Mouse (Mus musculus) Muller cell, postnatal 12 days (primary cell): ENCODE data around the gene Fbxo46.

ENCODE experiments used
- DNase-seq: peaks from one replicate; pipeline ENCODE4 v3.0.0-alpha.2; 2015; ENCODE audit errors: inconsistent ontology term

Gene Fbxo46

DNA sequence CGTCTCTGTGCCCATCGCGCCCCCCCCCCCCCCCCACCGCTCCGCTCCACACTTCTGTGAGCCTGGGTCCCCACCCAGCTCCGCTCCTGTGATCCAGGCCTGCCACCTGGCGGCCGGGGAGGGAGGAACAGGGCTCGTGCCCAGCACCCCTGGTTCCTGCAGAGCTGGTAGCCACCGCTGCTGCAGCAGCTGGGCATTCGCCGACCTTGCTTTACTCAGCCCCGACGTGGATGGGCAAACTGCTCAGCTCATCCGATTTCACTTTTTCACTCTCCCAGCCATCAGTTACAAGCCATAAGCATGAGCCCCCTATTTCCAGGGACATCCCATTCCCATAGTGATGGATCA is 26.5 kb upstream of the Fbxo46 start:
- peak; percentile 92 for DNase-seq

DNA sequence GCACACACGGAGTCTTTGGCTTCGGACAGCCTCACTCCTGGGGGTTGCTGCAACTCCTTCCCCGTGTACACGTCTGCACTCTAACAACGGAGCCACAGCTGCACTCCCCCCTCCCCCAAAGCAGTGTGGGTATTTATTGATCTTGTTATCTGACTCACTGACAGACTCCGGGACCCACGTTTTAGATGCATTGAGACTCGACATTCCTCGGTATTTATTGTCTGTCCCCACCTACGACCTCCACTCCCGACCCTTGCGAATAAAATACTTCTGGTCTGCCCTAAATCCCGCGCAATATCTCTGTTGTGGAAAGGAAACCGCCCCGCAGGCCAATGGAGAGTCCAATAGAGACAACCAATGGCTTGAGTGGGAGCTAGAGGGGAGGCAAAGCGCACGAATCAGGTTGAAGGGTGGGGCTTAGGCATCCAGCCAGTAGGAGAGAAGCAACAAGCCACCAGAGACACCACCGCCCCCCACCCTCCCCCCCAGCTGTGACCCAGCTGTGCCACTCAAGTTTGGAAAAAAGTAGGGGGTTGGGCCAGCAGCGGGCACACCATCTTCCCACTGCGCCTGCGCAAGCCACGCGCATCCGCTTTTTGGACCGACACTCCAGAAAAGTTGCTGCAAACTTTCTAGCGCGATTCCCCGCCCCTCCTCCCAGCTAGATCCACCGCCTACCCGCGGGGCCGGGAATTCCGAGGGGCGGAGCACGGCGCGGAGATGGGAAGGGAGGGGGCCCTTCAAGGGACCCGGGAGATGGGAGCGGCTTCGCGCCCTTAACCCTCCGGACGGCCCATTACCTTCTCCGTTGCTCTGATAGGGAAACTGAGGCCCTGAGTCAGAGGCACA is 25.9 kb upstream of the Fbxo46 start:
- peak; percentile 98 for DNase-seq

DNA sequence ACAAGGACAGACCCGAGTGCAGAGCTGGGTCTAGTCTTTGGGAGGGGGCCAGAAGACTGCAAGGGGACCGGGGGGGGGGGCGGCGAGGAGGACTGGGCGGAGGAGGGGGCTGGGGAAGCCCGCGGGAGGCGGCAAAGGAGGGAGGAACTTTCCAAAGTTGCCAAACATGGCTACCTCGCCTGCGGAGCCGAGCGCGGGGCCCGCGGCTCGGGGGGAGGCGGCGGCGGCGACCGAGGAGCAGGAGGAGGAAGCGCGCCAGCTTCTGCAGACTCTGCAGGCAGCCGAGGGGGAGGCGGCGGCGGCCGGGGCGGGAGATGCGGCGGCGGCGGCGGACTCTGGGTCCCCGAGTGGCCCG is 25.2 kb upstream of the Fbxo46 start, which contains the start of gene Six5:
Six5 (plus strand) TSS at position 124 of the 355 bp plus-strand sequence.
- peak; percentile 68 for DNase-seq

DNA sequence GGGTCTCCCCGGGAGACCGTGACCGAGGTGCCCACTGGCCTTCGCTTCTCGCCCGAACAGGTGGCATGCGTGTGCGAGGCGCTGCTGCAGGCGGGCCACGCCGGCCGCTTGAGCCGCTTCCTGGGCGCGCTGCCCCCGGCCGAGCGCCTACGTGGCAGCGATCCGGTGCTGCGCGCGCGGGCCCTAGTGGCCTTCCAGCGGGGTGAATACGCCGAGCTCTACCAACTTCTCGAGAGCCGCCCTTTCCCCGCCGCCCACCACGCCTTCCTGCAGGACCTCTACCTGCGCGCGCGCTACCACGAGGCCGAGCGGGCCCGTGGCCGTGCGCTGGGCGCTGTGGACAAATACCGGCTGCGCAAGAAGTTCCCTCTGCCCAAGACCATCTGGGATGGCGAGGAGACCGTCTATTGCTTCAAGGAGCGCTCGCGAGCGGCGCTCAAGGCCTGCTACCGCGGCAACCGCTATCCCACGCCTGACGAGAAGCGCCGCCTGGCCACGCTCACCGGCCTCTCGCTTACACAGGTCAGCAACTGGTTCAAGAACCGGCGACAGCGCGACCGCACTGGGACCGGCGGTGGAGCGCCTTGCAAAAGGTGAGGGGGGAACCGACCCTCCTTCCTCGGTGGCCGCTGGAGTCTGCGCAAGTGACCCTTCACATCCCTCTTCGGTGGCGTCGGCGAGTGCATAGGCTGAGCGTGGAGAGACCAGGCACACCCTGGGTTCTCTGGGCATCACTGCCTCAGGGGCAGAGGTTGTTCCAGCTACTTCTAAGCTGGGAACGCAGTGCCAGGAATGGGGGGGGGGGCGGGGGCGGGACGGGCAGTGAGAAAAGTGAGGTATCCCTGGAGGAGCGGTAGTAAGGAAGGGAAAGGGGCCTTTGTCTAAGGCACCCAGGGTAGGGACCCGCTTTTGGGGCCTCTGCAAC is 24.6 kb upstream of the Fbxo46 start:
- DNase-seq, result peak; percentile 73

DNA sequence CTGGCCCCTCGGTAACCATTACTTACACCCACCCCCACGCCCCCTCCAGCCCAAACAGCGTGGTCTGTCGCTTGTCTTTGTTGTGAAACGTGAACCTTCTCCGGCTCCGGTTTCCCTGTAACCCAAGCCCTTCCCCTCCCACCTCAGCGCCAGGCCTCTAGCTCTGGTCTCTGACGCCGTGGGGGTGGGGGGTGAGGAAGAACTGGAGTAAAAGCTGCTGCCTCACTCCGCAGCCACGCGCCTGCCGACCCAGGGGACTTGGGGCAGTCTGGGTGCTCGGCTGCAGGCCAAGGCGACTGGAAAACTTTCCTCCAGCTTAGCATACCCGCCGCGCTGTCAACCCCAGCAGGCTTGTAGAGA is 23.9 kb upstream of the Fbxo46 start:
- peak; percentile 82 for DNase-seq

DNA sequence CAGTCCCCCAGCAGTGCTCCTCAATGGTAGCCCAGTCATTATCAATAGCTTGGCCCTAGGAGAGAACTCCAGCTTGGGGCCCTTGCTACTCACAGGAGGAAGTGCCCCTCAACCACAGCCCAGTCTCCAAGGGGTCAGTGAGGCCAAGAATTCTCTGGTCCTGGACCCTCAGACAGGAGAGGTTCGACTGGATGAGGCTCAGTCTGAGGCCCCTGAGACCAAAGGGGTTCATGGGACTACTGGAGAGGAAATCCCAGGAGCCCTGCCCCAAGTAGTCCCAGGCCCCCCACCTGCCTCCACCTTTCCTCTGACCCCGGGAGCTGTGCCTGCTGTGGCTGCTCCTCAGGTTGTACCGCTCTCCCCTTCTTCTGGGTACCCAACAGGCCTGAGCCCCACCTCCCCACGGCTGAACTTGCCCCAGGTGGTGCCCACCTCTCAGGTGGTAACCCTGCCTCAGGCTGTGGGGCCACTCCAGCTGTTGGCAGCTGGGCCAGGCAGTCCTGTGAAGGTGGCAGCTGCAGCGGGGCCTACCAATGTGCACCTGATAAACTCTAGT is 23.2 kb upstream of the Fbxo46 start:
- DNase-seq, result no peak

DNA sequence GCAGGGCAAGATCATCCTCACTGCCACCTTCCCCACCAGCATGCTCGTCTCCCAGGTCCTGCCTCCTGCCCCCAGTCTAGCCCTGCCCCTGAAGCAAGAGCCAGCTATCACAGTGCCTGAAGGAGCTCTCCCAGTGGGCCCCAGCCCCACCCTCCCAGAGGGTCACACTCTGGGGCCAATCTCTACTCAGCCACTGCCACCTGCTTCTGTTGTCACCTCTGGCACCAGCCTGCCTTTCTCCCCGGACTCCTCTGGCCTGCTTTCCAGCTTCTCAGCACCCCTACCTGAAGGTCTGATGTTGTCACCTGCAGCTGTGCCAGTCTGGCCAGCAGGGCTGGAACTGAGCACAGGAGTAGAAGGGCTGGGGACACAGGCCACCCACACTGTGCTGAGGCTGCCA is 22.4 kb upstream of the Fbxo46 start:
- no peak for DNase-seq

DNA sequence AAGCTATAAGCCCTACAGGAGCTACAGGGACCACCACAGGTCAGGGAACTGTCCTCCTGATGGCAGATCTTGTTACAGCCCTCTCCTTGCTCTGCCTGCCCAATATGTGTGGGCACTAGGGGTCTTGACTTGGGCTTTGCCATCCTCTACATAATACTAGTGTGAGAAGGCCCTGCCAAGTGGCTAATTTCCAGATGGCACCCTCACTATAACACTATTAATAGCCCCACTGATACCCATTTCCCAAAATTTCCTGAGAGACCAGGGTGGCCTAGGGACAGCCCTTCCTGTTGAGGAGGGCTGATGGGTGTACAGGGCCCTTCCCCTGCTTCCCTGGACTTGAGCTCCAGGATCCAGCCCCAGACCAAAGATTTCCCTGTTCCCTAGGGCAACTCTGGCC is 21.8 kb upstream of the Fbxo46 start:
- DNase-seq, result no peak

DNA sequence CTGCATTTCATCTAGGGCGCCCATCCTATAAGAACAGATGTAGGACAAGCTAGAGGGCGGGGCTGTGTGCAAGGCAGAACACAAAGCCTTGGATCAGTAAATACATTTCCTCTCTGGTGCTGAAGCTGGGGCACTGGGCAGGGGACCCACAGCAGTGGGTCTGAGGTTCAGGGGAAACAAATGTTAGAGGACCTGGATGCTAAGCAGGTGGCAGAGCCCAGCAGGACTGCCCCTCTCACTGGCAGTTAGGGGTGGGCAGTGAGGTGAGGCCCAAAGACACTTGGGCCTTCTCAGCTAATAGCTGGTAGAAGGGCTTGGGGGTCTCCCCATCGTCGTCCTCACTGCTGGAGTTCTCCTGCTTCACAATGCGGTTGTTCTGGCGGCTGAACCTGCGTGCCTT is 20.8 kb upstream of the Fbxo46 start:
- DNase-seq, result no peak

DNA sequence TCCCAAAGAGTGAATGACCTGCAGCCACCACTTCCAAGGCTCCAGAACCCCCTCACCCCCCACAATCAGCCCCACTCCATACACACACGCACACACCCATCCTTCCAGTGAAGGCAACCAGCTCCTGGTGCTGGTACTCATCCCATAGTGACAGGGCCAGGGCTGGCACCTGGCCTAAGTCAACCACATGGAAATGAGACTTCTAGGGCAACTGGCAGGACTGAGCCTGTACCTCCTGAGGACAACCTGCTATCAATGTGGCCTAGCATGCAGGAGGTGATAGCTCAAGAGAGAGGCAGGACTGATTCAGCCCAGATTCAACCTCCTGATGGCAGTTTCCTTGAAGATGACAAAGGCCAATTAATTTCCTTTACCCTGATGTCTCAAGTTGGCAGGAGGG is 19.4 kb upstream of the Fbxo46 start:
- no peak for DNase-seq

DNA sequence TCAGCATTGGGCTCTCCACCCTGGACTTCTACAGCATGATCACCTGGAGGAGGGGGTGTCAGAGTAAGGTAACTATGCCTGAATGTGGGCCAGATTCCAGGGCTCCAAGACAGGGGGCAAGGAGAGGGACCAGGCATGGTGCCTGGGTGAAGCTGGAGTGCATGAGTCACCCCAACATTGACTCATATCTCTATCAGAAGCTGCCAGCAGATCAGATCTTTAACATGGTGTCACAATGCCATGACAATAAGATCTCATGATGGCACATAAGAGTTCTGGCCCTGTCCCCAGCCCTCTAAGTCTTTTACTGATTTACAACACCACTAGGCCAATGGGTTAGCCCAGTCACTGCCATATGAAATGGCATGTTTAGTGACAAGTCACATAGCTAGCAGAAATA is 15.9 kb upstream of the Fbxo46 start:
- DNase-seq, result no peak

DNA sequence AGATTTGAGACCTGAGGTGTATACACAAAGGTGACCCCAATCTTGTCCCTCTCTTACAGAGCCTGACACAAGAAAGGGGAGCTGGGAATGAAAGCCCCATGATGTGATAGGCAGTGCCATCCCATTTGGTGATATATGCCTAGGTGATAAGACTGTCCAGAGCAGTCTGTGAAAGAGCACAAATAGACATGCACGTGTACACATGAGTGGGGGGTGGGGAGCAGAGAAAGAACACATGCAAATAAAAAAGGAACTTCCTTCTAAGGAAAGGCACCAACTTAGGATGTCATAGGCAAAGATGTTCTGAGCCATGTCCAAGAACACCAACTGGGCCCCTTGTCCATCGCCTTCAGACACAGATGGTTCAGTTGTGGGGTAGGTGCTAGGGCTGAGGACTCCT is 15.2 kb upstream of the Fbxo46 start:
- DNase-seq, result no peak

DNA sequence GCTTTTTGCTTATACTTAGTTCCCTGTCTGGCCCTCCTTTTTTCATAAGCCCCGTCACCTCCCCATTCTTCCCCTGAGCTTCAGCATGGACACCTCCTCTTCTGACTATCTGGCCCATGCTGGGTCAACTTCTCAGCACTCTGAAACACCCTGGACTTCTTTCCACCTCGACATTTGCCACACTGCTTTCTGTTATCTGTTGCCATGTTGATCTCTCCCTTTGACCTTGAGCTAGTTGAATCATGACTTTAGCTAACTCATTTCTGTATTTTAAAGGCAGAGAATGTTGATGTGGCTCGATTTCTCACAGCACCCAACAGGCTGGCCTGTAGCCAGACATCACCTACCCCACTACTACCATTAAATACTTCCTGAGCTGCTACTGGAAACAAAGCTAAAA is 12.2 kb upstream of the Fbxo46 start:
- no peak for DNase-seq

DNA sequence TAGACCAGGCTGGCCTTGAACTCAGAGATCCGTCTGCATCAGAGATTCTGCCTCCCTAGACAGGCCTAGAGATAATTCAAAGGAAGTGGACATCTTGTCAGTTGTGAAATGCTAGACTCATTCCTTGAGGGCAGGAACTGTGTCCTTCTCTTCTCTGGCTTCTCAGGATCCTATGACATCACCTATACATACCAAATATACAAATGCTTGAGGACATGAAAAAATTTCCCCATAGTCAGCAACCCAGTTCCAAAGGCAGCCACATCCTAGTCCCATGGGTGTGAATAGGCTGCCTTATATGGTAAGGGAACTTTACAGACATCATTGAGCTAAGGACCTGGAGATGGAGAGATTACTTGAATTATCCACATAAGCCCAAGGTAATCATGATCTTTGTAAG is 10.1 kb upstream of the Fbxo46 start:
- no peak for DNase-seq

DNA sequence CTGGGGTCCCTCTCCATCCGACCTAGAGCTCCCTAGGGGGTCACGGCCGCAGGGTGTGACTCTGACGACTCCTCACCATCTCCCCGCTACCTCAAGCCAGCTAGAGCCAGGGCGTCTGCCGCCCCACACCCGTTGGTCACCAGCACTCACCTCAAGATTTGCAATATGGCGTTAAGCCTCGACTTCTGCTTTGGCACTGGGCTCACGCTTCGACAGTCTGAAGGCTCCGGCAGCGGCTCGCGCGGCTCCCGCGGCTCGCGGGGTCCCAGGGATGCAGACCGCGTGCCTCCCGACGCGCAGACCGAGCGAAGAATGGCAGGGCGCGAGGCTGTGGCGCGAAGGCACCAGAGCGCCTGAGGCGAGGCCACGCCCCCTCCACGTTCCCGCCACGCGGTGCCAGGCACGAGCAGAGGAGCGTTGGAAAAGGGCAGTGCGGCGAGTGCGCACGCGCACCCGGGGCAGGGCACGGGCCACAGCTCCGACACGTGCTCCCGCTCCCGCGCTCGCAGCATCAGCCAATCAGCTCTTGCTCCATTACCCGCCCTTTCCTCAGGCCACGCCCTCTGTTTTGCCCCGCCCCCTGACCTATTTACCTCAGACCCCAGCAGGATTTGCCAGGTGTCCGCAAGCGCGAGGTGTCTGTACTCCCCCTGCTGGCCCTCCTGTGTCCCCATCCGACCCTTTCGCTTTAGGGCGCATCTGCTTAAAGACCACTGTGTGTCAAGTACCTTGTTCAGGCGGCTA is 1.5 kb upstream of the Fbxo46 start, which contains the start of gene Gm4969:
Gm4969 (minus strand) TSS at position 341 of the 744 bp plus-strand sequence.
- DNase-seq, result peak; percentile 69

DNA sequence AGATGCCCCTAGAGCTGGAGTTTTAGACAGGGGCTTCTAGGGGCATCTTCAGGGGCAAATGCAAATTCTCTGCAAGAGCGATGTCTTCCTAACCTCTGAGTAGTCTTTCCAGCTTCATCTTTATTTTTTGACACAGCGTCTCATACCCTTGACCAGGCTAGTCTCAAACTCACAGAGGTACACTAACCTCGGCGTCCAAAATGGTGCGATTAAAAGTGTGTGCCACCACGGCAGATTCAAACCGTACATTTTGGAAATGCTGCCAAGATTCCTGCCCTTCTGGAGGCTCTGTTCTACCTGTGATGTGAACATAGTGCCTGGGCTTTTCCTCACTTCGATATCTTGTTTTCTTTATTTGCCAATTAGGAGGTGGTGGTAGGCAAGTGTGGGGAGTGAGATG is 576 bp upstream of the Fbxo46 start:
- no peak for DNase-seq

DNA sequence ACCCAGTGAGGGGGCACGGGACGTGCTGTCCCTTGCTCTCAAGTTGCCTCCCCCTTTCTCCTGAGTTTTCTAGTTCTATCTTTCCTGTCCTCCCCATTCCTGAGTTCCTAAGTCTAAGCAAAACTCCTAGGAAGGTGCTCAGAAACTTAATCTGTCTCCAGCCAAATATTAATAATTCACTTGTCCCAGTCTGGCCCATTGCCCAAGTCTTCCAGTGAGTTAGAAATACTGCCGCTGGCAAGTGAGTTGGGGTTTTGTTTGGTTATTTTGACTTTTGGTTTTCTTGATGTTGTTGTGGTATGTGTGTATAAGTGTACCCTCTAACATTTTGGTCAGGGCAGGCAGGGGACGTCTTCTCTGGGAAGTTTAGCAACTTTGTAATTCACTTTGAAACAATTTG is 2.0 kb downstream of the Fbxo46 start:
- no peak for DNase-seq

DNA sequence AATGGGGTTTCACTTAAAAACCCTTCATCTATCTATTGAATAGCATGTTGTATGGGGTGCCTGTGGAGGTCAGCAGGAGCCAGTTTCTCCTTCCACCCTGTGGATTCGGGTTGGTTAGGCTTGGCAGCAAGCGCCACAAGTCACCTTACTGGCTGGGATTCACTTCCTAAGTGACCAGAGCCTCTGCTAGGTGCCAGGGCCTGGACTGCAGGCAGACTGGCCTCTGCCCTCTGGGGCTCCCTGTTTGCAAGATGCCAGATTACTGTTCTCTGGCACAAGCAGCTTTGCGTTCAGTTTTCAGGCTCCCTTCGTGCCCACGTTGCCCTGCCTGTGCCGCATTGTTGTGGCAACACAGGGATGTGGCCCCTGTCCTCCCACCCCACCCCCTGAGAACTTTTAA is 5.1 kb downstream of the Fbxo46 start:
- no peak for DNase-seq

DNA sequence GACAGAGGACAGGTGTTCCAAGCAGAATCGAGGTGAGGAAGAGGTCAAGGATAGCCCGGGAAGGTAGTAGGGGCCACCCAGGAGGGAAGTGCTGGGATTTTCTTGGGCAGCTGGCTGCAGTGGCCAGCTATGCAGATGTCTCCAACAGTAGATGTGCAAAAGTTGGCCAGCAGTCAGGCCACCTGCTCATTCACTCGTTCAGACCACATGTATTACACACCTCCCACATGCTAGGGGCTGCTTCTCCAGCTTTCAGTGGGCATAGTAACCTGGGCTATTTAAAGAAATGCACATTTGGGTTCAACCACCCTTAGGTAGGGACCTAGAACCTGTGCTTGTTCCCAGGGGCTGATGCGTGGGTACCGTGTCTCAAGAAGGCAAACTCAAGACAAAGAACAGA is 8.1 kb downstream of the Fbxo46 start:
- DNase-seq, result no peak

DNA sequence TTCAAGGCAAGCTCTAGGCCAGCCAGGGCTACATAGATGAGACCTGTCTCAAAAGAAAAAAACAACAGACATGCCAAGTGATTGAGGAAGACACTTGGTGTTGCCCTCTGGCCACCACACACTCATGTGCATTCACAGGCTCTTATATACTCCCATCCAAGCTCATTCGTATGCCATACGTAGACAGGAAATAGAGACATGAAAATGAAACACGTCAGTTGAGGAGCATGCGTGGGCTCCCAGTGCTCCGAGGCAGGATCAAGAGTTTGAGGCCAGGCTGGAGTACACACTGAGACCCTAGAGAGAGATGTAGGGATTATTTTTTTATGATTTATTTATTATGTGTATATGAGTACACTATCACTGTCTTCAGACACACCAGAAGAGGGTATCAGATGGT is 9.7 kb downstream of the Fbxo46 start:
- DNase-seq, result no peak

DNA sequence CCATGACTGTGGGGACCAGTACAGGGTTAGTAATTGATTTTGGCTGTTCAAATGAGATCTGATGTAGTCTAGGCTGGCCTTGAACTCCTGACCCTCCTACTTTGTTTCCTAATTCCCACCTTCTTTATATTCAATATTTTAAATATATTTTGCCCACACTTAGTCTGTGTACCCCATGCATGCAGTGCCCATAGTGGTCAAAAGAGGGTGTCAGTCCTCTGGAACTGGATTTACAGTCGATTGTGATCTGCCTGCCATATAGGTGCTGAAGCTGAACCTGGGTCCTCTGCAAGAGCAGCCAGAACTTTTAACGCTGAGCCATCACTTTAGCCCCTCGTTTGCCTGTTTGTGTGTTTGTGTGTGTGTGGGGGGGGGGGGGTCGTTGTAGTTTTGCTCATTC is 11.0 kb downstream of the Fbxo46 start:
- DNase-seq, result no peak

DNA sequence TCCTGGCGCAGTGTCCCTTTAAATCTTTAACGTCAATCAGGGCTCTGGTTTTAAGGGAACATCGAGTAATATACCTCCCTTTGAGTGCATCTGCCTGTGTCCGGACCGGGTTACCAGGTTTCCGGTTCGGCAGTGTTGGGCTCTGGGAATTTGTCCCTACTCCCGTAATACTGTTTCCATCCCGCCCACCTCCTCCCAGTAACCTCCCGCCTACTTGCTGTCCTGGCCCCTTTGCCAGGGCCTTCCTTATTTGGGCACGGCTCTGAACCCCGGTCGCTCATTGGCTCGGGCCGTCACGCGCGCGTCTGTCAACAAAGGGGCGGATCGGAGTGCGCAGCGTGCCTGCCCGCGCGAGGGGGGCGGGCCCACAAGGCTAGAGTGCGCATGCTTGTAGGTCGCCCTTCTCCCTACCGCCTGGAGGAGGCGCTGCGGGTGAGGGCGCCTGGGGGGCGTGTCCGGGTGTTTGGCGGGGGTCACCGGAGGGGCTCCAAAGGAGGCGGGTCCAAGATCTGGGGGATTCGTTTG is 11.7 kb downstream of the Fbxo46 start:
- peak; percentile 99 for DNase-seq
